Mouse (Mus musculus) stomach, embryonic 14.5 days (tissue): ENCODE measurements around the gene Abcc10. TPM values are rescaled to one million over a fixed set of nuclear protein-coding genes. Genes with fewer than 3 reads are reported as not detected.

Experiments used
- ATAC-seq: fragments of 200-750 bp; cut with Nextera tagmentation; 2 replicates; pipeline ENCODE4 v1.8.0; 2017; ENCODE audit warnings: low read depth, moderate TSS enrichment; ENCODE audit not compliant: insufficient number of reproducible peaks, insufficient read depth, low FRiP score
- H3K27ac ChIP-seq: fragments of 300-500 bp; sonication (generic); 2 replicates; pipeline ENCODE4 v1.5.1; 2014; ENCODE audit warnings: mild to moderate bottlenecking, low read length, moderate library complexity, mixed read lengths
- H3K27me3 ChIP-seq: fragments of 300-500 bp; sonication (generic); 2 replicates; pipeline ENCODE4 v1.6.1; 2014; ENCODE audit warnings: low read length, control low read depth, mixed read lengths; ENCODE audit not compliant: control insufficient read depth, insufficient read depth
- H3K36me3 ChIP-seq: fragments of 300-500 bp; sonication (generic); 2 replicates; pipeline ENCODE4 v1.6.1; 2014; ENCODE audit warnings: mild to moderate bottlenecking, control low read depth, low read length, moderate library complexity, mixed read lengths; ENCODE audit not compliant: control insufficient read depth, insufficient read depth
- H3K4me1 ChIP-seq: fragments of 300-500 bp; sonication (generic); 2 replicates; pipeline ENCODE4 v1.6.1; 2014; ENCODE audit warnings: low read length, control low read depth, mixed read lengths; ENCODE audit not compliant: control insufficient read depth, insufficient read depth
- H3K4me2 ChIP-seq: fragments of 300-500 bp; sonication (generic); replicated peaks from 2 replicates; pipeline ENCODE4 v1.6.1; 2014; ENCODE audit warnings: low read depth, low read length, control low read depth
- H3K4me3 ChIP-seq: fragments of 300-500 bp; sonication (generic); 2 replicates; pipeline ENCODE4 v1.5.1; 2014; ENCODE audit warnings: low read depth, low read length, control low read depth
- H3K9ac ChIP-seq: fragments of 300-500 bp; sonication (generic); replicated peaks from 2 replicates; pipeline ENCODE4 v1.6.1; 2014; ENCODE audit warnings: low read depth, mild to moderate bottlenecking, control low read depth, low read length, moderate library complexity, mixed read lengths
- H3K9me3 ChIP-seq: fragments of 300-500 bp; sonication (generic); 2 replicates; pipeline ENCODE4 v1.6.1; 2016; ENCODE audit warnings: low read depth, low read length, control low read depth; ENCODE audit not compliant: control insufficient read depth
- WGBS: fragments of 180-500 bp; shearing (Covaris S2); extraction: QIAGEN DNeasy Blood & Tissue Kit; methylation state at CpG from one replicate; pipeline ENCODE4 v1.1.7; 2014; 5-methylcytosine and 5-hydroxymethylcytosine counted together
- polyA plus RNA-seq: library from polyadenylated mRNA; unstranded; fragments of >200 nt; fragmentation: Nextera tagmentation; extraction: Ambion mirVana; gene quantifications from 2 replicates; pipeline ENCODE4 v1.2.1, GENCODE M21; 2014

Abcc10 gene
- polyA plus RNA-seq, result 4.6 and 4.9 TPM in 2 replicates

DNA sequence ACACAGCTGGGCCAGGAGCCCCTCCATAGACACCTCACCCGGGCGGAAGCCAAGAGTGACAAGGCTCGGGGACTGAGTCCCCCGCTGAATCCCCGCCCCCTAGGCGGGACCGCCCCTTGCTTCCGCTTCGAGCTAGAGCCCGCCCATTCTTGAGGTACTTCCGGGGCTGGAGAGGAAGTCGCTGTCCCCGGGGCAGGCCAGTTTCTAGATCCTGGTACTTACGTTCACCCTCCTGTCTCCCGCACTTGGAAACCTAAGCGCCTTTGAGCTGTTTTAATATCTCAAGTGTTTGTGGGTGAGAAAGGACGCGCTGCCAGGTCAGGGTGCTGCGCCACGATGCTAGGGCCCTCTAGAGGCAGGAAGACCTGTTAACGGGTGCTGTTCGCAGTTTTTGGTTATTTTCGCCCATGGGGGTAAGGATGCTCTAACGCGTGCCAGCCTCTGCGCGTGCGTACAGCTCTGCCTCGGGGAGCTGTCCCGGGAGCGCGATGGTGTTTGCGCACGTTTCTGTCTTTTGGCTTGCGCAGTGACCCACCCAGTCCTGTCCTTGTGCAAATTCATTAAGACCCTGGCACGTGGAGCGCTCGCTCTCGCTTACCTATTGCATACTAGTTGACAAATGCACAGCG, at the start of gene Abcc10:
Gene Abcc10, minus strand, starts transcription at position 447 of the 629 bp plus-strand sequence.
- peaks cover 7% of the 10 kb centered on the region; the same call in 1 of the 2 replicates for H3K4me1 ChIP-seq
- H3K4me3 ChIP-seq, result peak within 1 kb of the TSS; percentile 56
- H3K36me3 ChIP-seq, result peaks cover 5% of the 10 kb centered on the region; the same call in 1 of the 2 replicates
- no peaks in the 10 kb centered on the region for H3K27me3 ChIP-seq
- ATAC-seq, result peak; percentile 97
- peak within 1 kb of the TSS; percentile 67 for H3K9ac ChIP-seq
- H3K4me2 ChIP-seq, result peak within 1 kb of the TSS; percentile 89
- under 1% methylated on average over 40 of the region's 40 CpGs for WGBS
- no peaks in the 10 kb centered on the region for H3K9me3 ChIP-seq
- H3K27ac ChIP-seq, result peak within 1 kb of the TSS; percentile 95

DNA sequence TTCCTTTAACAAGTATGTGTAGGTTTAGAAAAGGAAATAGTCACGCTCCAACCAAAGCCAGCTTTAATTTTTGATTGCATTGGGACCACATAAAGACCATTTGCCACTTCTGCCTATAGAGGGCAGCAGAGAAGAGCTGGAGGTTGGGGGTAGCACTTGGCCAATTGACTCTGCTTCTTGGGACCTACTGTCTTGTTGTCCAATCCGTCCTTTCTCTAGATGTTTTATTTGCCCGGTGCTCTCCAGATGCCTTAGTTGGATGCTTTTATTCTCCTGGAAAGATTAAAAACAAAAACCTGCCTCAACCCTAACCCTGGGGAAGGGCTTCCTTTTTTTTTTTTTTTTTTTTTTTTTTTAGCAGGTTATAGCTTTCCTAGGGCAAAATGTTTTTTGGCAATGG, 43.6 kb upstream of the Abcc10 start:
- WGBS, result 67% methylated on average over 3 of the region's 3 CpGs
- no peaks in the 10 kb centered on the region for H3K36me3 ChIP-seq
- H3K27me3 ChIP-seq, result no peaks in the 10 kb centered on the region
- H3K9ac ChIP-seq, result no peak overlapping the region
- H3K27ac ChIP-seq, result no peak overlapping the region
- H3K9me3 ChIP-seq, result no peaks in the 10 kb centered on the region
- no peak overlapping the region for H3K4me3 ChIP-seq
- no peak overlapping the region for H3K4me2 ChIP-seq
- no peak for ATAC-seq
- H3K4me1 ChIP-seq, result no peaks in the 10 kb centered on the region

DNA sequence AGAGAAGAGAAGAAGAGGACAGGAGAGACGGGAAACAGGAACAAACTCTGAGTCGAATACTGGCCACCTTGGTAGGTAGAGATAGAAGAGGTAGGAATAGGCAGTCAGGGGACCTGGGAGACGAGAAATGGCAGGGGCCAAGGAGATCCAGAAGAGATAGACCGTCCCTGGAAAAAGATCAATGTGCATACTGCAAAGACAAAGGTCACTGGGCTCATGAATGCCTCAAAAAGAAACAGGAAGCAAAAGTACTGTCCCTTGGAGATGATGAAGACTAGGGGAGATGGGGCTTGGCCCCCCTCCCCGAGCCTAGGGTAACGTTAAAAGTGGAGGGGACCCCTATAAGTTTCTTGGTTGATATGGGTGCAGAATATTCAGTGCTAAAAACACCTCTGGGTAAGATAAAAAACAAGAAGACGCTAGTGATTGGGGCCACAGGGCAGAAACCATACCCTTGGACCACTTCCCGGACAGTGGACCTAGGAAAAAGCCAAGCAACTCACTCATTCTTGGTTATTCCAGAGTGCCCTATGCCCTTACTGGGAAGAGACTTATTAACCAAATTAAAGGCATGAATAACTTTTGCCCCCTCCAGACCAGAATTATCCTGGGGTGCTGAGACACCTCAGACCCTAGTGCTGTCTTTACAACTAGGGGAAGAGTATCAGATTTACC, 23.0 kb upstream of the Abcc10 start:
- Histone ChIP-seq H3K4me1 (no peaks in the 10 kb centered on the region), H3K4me3 (no peak overlapping the region), H3K27me3 (no peaks in the 10 kb centered on the region), H3K27ac (no peak overlapping the region), H3K9me3 (0 out of 2 replicates have a peak, but pooled peaks cover 8% of the 10 kb centered on the region), H3K9ac (no peak overlapping the region), H3K4me2 (no peak overlapping the region), H3K36me3 (no peaks in the 10 kb centered on the region)
- 84% methylated on average over 8 of the region's 8 CpGs for WGBS
- ATAC-seq, result no peak

DNA sequence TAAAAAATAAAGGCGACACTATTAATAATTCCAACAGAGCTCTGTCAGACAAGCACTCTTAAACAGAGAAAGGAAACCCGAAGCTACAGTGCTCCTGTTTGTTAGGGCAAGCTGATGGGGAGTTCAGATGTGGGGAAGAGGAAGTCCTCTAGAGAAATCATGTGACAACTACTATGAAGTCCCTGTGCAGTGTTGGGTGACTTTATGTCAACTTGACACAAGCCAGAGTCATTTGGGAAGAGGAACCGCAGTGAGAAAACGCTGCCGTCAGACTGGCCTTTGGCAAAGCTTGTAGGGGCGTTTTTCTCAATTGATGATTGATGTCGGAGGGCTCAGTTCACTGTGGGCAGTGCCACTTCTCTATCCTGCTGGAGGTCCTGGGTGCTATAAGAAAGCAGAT, 13.1 kb upstream of the Abcc10 start:
- Histone ChIP-seq H3K27ac (no peak overlapping the region), H3K27me3 (no peaks in the 10 kb centered on the region), H3K36me3 (no peaks in the 10 kb centered on the region), H3K4me2 (no peak overlapping the region), H3K9ac (no peak overlapping the region), H3K4me1 (no peaks in the 10 kb centered on the region), H3K4me3 (no peak overlapping the region), H3K9me3 (peaks cover 10% of the 10 kb centered on the region; the same call in 1 of the 2 replicates)
- ATAC-seq, result no peak
- 69% methylated on average over 7 of the region's 7 CpGs for WGBS

DNA sequence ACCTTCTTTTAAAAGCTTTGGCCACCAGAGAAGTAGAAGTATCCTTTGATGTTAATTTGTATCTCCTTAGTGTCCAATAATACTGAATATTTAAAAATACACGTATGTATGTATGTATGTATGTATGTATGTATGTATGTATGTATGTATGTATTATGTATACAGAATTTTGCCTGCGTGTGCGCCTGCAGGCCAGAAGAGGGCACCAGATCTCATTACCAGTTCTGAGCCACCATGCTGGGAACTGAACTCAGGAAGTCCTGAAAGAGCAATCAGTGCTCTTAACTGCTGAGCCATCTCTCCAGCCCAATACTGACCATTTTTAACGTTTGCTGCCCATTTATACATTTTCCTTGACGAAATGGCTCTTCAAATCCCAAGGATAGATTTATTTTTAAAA, 8.3 kb upstream of the Abcc10 start:
- Histone ChIP-seq H3K27me3 (no peaks in the 10 kb centered on the region), H3K4me1 (no peaks in the 10 kb centered on the region), H3K4me2 (no peak overlapping the region), H3K27ac (no peak overlapping the region), H3K9ac (no peak overlapping the region), H3K4me3 (no peak overlapping the region), H3K9me3 (no peaks in the 10 kb centered on the region), H3K36me3 (no peaks in the 10 kb centered on the region)
- no peak for ATAC-seq
- 25% methylated on average over 5 of the region's 5 CpGs for WGBS

DNA sequence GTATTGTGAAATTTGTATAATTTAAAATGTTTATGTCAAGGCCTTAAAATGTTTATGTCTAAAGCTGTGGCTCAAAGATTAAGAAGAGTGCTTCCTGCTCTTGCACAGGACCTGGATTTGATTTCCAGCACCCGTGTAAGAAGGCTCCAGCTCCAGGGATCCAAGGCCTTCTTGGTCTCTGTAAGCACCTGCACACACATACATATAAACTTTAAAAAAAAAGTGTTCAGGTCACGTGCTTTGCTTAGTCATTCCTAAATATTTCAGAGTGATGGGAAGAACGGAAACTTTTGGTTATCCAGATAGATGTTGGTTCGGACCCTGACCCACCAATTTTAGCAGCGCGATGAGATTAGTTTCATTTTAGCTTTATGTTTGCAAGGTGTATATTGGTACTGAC, 571 bp upstream of the Abcc10 start:
- Histone ChIP-seq H3K9ac (no peak overlapping the region), H3K27ac (no peak overlapping the region; the same call in 1 of the 2 replicates), H3K4me3 (peak overlapping the region; percentile 56; the same call in 1 of the 2 replicates), H3K4me2 (peak overlapping the region; percentile 79), H3K27me3 (no peaks in the 10 kb centered on the region), H3K36me3 (0 out of 2 replicates have a peak, but pooled peaks cover under 1% of the 10 kb centered on the region), H3K9me3 (no peaks in the 10 kb centered on the region), H3K4me1 (peaks cover 7% of the 10 kb centered on the region; the same call in 1 of the 2 replicates)
- 63% methylated on average over 6 of the region's 6 CpGs for WGBS
- ATAC-seq, result no peak

DNA sequence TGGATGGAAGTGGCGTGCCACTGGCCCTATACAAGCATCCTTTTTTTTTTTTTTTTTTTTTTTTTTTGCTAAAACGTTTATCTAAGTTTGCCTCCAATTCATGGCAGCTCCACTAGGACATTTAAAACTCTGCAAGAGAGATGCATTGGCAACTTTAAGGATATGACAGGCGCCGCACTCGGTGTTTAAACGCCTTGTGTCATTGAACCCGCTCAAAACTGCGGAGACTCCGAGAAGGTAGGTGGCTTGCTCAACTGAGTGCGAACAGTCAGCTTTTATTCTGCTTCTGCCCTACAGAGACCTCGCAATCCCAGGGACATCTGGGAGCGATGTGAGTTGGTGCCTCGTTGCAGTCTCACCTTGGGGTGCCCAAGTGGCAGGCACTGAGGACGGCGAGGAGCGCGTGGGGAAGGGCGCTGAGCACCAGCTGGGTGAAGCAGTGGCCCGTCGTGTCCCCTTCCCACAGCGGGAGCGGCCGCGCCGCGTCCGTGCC, 693 bp downstream of the Abcc10 start:
- Histone ChIP-seq H3K9me3 (no peaks in the 10 kb centered on the region), H3K27me3 (no peaks in the 10 kb centered on the region), H3K9ac (peak overlapping the region; percentile 67), H3K36me3 (peaks cover 5% of the 10 kb centered on the region; the same call in 1 of the 2 replicates), H3K4me3 (peak overlapping the region; percentile 56), H3K4me2 (peak overlapping the region; percentile 89), H3K27ac (peak overlapping the region; percentile 95), H3K4me1 (peaks cover 7% of the 10 kb centered on the region; the same call in 1 of the 2 replicates)
- WGBS, result 3% methylated on average over 24 of the region's 27 CpGs
- no peak for ATAC-seq

DNA sequence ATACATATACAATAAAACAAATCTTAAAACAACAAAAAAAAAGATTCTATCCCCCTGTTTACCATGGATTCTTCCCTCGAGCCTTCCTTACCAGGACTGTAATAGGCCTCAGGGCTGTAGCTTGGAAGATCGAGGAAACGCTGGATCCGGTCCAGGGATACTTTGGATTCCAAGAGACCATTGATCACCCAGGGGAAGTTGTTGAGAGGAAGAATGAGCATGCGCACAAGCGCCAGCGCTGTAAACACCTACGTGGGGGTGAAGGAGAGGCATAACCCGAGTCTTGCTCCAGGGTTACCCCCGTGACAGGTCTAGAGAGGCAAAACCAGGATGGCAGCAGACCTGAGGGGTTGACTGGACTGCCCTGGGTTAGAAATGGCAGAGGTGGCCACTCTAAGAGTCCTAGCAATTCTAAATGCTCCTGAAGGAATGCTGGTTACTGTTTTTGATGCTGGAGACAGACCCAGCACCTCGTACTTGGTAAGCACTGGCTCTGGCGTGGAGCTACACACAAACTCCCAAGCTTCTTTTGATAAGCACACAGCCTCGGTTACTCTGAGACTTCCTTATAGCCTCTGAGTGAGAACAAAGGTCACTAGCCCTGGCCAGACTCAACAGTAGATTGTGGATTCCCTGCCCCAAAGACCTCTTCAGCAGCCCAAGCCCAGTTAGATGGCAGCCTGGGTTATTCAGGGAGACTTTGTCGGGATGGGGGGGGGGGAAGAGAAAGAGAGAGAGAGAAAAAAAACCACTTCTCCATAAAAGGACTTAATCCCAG, 5.9 kb downstream of the Abcc10 start:
- Histone ChIP-seq H3K4me2 (no peak overlapping the region), H3K9ac (no peak overlapping the region), H3K9me3 (no peaks in the 10 kb centered on the region), H3K4me3 (no peak overlapping the region), H3K27me3 (no peaks in the 10 kb centered on the region), H3K4me1 (peaks cover 3% of the 10 kb centered on the region; the same call in 1 of the 2 replicates), H3K36me3 (peaks cover 8% of the 10 kb centered on the region), H3K27ac (no peak overlapping the region)
- ATAC-seq, result no peak
- 86% methylated on average over 14 of the region's 14 CpGs for WGBS
